Mouse (Mus musculus): ENCODE data around the gene Rimbp2.
"Not testable (repeated sequence)": the region's sequence is repeated elsewhere in the genome, so short reads cannot be mapped to it uniquely, and the experiment has no call there.

GRCm38 (mm10) chr5:128954371-128954770 lies 1.1 kb upstream of the Rimbp2 start:
- TF ChIP-seq CTCF (IDR thresholded peaks at IDR 0.05; ENCODE audit: insufficient read depth, low read length); POLR2A (IDR thresholded peaks at IDR 0.05; ENCODE audit: borderline replicate concordance, extremely low read depth, low read depth, low read length): not testable (repeated sequence)

All from lung, adult 2 months (tissue).